Mouse (Mus musculus) cerebellum, adult (tissue): ENCODE results near the gene Slc25a43.
A peak's percentile ranks its signal among the peaks of the same experiment; 100 is the strongest.
"Not testable (repeated sequence)": the region's sequence is repeated elsewhere in the genome, so short reads cannot be mapped to it uniquely, and the experiment has no call there.

Experiments
- ATAC-seq: cut with Nextera tagmentation; 2 replicates; pipeline ENCODE4 v1.9.2; 2017; ENCODE audit warnings: mild to moderate bottlenecking, moderate library complexity, mixed read lengths; ENCODE audit not compliant: insufficient number of reproducible peaks, low FRiP score, low TSS enrichment

Slc25a43 gene

GRCm38 (mm10) chrX:36775520-36775919 lies 32.1 kb downstream of the Slc25a43 start:
- no peak for ATAC-seq

DNA sequence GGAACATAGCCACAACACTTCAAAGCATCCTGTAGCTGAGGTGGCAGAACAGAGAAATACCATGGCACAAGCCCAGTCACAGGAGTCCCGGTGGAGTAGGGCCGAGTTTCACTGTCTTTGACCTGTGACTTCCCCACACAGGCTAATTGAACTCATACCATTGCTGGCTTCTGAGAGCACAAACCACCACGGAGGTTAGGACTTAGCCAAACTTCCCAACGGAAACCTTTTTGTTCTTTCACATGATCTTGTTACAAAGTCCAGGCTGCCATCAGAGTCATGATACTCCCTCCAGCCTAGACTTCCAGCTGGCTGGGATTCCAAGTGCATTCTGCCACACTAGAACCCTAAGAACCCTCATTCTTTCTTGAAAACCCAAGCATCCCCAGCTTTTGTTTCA lies 34.2 kb downstream of the Slc25a43 start:
- ATAC-seq = no peak

DNA sequence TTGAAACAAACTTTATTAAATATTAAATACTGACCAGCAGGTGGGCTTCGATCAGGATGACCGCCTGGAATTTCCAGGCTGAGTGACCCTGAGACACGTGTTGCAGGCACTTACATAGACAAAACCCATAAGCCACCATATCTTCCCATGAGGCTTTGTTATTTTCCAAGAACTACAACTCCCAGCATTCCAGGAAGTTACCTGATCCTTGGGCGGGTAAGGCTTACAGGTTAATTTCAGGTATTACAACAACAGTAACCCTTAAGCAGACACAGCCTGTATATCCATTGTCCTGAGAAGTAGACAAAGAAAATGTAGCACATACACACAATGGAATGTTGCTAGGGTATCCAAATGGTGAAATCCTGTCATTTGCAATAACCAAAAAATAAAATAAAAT lies 45.9 kb downstream of the Slc25a43 start:
- ATAC-seq = no peak

DNA sequence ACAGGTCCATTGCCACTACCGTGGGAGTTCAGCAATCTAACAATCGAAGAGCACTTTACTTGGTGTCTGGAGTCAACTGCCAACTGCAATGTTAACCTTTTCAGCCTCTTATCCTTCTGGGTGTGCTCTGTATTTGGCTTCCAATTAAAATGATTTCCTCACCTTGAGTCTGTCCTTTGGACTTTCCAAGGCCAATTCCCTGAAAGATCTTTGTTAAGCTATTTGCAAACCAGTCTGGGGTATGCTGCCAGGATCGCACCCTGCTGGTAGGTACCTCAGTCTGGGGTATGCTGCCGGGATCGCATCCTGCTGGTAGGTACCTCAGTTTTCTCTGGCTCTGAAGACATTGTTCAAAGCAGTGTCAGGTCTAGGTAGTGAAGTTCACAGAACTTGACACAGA lies 51.1 kb downstream of the Slc25a43 start:
- no peak for ATAC-seq

DNA sequence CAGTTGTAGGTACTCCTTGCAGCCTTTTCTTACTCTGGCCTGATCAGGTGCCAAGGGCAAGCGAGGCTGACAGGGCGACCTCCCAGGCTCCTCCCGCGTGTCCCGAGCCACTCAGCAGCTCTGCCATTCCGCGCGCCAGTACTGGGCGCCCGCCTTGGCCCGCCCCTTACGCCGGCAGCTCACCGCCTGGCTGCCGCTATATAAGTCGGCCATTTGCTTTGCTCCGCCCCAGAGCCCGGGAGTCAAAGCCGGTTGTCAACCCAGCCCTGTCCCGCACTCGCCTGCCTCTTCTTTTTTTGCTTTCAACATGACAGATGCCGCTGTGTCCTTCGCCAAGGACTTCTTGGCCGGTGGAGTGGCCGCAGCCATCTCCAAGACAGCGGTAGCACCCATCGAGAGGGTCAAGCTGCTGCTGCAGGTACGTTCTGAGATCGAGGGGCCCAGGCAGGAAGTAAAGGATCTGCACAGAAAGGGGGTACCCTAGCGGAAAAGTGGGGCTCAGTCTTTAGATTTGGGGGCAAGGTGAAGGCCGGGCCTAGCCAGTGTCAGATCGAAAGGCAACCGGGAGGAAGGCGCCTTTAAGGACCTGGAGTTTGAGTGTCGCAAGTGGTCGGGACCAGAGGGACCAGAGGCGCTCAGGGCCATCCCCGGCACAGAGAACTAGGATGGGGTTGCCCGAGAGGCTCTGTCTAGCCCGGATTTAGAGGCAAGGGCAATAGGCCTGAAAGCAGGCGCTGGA lies 52.1 kb downstream of the Slc25a43 start, which contains the start of gene Slc25a5:
Slc25a5 (plus strand) TSS at position 228 of the 739 bp plus-strand sequence.
- peak; percentile 98 for ATAC-seq

GRCm38 (mm10) chrX:36796163-36796581 lies 52.7 kb downstream of the Slc25a43 start:
- ATAC-seq = peak; percentile 66

DNA sequence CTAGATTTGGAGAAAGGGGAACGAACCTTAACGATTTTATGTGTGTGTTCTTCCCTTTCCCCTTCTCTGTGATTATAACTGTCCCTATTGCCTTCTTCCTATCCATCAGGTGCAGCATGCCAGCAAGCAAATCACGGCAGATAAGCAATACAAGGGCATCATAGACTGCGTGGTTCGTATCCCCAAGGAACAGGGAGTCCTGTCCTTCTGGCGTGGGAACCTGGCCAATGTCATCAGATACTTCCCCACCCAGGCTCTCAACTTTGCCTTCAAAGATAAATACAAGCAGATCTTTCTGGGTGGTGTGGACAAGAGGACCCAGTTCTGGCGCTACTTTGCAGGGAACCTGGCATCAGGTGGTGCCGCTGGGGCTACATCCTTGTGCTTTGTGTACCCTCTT lies 53.3 kb downstream of the Slc25a43 start:
- ATAC-seq = not testable (repeated sequence)

- ATAC-seq = no peak
Measured at GRCm38 (mm10) chrX:36799131-36799879, 55.8 kb downstream of the Slc25a43 start.

DNA sequence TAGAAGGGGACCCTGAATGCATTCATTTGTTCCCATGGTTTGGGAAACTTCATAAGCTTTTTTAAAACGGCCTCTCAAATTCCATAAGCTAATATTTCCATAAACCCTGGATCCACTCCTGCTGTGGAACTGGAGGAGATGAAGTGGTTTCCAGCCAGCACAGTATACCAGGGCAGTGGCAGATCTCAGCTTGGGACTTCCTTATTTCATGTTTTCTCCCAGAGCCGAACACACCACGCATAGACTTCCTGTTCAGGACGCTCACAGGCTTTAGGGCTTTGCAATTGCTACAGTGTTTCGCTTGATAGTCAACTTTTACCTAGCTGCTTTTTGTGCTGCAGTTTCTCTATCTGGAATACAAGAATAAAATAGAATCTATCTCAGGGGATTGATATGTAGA lies 59.7 kb downstream of the Slc25a43 start:
- ATAC-seq = no peak

- no peak for ATAC-seq
Measured at GRCm38 (mm10) chrX:36804196-36804595, 60.7 kb downstream of the Slc25a43 start.

DNA sequence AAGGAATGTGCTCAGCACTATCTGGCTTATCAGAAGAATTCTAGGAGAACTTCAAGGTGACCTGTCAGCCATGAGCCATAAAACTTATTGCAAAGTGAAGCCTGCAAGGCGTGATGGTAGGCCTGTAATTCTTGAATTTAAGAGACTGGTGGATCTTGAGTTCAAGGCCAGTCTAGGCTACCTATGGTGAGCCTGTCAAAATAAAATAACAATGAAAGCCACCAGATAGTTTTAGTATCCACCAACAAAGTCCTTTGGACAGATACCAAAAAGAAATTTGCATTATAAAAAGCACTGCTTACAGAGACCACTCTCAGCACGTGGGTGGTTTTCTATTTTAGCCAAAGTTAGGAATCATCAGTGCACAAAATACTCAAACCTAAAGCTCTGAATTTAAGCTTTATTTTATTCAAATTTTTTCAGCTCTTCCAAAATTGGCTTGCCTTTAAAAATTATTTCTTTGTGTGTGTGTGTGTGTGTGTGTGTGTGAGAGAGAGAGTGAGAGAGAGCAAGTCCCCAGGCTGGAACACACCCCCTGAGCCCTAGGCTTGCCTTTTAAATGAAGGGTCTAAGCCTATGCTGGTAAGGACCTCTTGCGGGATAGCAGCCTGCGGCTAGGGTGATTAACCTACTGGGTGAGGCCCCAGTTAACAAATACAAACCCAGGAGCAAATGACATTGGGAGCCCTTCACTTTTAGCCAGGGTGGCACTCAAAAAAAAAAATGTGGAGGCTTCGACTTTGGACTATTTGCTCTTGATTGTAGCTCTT lies 62.2 kb downstream of the Slc25a43 start:
- ATAC-seq = no peak

DNA sequence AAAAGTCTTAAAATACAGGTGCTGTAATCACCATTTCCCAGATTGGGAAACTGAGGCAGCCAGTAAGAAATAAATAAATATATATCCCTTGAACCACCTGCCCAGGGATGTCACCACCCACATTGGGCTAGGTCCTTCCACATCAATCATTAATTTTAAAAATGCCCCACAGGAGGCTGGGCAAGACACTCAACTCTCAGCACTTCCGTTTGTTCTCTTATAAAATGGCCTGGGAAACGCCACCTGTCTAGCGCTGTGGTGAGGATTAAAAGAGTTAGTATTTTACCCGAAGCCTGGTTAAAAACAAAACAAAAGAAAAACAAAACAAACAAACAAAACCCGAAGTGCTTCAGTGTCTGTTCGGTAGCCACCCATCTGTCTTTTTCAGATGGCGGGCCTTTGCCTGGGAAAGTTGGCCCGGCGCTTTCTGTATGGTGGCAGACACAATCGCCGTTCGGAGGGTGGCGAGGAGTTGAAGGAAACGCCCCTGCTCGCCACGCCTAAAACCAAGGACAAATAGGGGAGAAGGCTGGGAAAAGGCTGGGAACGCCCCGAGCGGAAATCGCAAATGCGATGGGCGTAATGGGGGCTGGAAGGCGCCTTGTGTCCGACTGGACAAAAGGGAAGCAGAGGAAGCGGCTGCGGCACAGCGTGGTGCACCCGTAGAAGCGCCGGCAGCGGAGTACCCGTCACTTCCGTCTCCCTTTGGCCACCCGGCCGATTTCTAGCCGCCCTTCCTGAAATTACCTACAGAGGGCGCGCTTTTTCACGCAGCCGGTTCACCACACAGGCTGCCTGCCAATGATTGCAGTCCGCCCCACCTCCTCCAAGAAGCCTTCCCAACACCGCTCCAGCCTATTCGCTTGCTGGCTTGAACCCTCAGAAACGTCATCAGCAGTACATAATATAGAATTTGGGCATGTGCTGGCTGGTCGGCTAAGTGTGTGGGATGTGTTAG lies 64.2 kb downstream of the Slc25a43 start:
- peak; percentile 92 for ATAC-seq

DNA sequence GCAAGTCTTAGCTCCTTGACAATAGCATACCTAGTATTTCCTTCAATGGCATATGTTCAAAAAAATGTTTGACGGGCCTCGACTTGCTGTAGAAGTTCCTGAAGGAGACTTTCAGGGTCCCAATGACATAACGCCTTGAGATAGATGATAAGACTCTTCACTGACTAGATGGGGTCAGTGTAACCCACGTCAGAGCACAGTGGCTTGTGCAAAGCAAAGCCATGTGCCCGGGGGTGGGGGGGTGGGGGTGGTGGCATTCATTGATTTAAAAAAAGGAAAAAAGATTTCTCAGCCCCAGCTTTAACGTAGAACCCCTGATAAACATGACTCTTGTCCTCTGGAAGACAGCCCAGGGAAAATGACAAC lies 64.8 kb downstream of the Slc25a43 start:
- no peak for ATAC-seq

- ATAC-seq = no peak
Measured at GRCm38 (mm10) chrX:36811377-36811776, 67.9 kb downstream of the Slc25a43 start.

DNA sequence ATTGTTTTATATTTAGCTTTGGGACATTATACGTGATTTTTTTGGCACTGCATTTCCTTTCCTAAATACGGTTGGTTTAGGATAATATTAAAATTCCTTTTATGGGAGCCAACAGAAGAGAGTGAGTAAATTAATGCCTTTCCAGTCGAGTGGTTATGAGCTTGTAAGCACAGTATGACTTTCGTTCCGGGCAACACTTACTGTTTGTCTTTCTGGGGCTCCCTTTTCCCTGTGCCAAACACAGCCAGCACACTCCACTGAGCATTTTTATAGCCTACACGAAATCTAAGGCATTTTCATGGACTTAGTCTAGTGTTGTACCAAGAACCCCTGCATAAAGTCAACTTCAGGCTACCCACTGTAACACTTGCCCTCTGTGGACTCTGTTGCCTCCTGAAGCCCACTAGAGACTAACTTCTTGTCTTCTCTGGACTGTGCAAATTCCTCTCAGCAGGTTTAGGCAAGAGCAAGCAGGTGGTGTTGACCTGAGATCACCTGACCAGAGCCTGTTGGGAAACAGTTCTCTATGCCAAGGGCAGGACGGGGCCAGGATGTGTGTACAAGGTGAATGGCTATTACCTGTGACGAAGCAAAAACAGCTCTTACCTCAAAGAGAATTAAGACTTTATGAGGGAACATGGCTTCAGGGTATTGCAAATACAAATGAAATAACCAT lies 70.8 kb downstream of the Slc25a43 start:
- ATAC-seq = no peak

DNA sequence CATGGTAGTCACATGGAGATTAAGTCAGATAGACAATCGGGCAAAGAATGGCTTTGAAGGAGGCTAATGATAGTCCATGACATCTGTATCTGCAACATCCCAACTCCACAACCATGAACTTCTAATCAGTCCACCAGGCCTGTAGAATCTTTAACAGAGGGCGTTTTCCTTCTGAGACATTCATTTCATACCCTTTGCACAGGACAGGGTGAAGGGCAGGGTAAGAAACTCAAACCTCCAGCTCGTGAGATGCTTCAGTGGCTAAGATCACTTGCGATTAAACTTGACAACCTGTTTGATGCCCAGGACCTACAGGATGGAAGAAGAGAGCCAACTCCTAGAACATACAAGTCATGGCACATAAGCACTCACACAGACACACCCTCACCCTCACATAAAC lies 71.6 kb downstream of the Slc25a43 start:
- no peak for ATAC-seq

- no peak for ATAC-seq
Measured at GRCm38 (mm10) chrX:36815439-36815838, 72.0 kb downstream of the Slc25a43 start.

DNA sequence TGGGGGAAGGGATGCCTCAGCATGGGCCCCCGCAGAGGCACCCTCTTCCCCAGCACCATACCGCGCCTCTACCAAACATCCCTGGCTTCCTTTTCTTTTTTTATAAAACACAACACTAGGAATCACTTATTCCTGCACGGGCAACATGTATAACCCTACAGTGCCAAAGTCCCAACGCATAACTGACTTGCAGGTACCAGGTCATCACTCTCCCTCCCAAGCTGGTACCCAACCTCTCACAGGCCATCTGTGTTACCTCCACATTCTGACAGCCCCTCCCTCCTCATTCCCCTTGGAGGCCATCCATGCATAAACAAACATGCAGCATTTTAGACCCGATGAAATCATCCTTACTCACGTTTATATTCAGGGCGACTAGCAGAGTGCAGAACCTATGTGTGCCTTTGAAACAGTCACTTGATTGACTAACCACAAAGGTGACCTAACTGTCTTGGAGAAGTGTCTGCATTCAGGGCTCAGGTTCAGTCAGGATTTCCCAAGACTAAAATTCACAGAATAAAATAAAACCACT lies 73.0 kb downstream of the Slc25a43 start:
- ATAC-seq = no peak

DNA sequence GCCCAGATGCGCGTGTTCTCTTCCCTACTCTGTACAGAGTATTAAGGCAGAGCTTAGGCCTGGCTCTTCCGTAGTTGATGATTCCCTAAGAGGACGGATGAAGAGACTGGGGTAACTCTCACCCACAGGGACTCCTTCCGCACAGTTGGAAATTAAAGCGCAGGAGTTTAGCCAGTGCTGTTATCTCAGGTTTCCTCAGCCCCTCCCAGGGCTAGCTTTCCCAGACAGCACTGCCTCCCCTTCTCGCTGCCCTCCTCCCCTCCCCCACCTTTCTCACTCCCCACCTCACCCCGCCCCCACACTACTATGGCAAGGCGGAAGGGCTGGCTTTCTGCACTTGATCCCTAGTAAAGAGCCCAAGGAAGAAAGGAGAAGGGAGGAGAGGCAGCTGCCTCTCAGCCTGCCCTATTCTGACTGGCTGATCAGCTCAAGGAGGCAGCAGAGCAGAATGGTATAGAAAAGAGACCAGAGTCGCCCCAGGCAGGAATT lies 73.5 kb downstream of the Slc25a43 start:
- no peak for ATAC-seq
